Mouse (Mus musculus) cerebellum, adult 9-10 months (tissue): ENCODE results near the gene Tacc3.

ENCODE experiments used
- DNase-seq: peaks from one replicate; pipeline ENCODE4 v3.0.0; 2022

Gene Tacc3

DNA sequence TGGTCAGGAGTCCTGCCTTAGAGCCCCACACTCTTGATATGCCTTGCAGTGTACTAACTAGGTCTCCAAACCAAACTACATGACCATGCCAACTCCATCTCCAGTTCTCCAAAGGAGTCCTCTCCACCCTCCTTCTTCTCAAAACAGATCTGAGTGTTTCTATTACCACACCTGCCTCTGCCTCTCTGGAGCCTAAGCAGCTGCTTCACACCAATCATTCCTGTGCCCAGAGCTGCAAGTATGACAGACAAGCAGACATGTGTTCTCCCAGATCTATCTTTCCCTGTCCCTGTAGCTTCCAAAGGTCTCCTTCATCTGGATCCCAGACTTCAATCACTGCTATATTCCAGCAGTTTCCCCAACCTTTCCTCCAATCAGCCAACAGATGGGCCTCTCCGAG is 1.2 kb upstream of the Tacc3 start:
- no peak for DNase-seq

- no peak for DNase-seq
Observed at GRCm38 (mm10) chr5:33657251-33657786, 609 bp upstream of the Tacc3 start.

- DNase-seq = no peak
Observed at GRCm38 (mm10) chr5:33658664-33659050, 729 bp downstream of the Tacc3 start.

DNA sequence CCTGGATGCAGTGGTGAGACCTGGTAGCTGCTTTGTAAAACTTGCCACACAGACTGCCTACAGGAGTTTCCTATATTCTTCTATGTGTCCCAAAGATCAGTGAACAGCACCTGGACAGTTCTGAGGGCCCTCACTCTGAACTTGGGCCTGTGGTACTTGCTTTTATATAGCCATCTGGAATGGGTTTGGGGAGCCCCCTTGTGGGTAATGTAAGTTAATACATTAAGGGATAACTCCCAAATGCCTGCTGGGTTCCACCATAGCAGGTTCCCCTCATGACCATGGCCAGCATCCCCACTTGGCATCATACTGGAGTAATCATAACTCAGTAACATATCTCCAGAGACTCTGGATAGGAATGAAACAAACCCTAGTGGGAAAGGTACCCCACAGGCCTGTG is 10.3 kb downstream of the Tacc3 start:
- DNase-seq = no peak

GRCm38 (mm10) chr5:33671659-33672058 is 13.7 kb downstream of the Tacc3 start:
- no peak for DNase-seq

DNA sequence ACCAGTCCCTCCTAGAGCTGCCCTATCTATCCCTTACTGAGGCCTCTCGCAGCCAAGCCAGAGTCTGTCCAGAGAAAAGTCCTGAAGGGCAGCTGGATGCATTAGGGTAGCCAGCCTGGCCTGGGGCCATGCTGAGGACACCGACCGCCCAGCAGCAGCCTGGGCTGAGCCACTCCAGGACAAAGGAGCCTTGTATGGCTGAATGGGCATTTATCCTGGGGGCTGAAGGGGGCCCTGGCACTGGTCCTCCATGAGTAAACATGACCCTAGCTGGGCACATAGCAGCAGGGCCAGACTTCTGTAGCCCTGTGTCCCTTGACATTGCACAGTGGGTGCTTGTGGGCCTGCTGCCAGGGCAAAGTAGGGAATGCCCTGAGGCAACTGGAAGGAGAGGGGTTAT is 16.5 kb downstream of the Tacc3 start:
- DNase-seq = peak; percentile 27

GRCm38 (mm10) chr5:33675964-33676363 is 18.0 kb downstream of the Tacc3 start:
- DNase-seq = peak; percentile 36

DNA sequence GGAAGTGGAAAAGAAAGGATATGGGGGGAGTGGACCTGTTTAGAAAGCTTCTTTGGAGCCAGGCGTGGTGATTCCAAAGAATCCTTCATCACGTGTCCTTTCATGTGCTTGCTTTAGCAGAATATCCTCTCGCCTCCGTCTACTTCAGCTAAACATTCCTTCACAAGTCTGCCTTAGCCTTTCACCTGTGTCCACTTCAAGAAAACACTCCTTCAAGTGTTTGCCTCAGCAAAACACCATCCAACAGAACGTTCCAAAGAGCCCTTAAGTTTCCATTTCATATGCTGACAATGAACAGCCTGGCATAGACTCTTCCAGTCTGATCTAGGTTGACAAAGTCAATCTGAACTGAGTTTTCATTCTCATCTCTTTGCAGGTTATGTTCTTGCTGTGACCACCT is 20.3 kb downstream of the Tacc3 start:
- DNase-seq = no peak

GRCm38 (mm10) chr5:33681044-33681443 is 23.1 kb downstream of the Tacc3 start:
- DNase-seq = no peak

GRCm38 (mm10) chr5:33681611-33682388 is 23.9 kb downstream of the Tacc3 start:
- DNase-seq = no peak

GRCm38 (mm10) chr5:33682963-33683362 is 25.0 kb downstream of the Tacc3 start:
- DNase-seq = no peak

GRCm38 (mm10) chr5:33683897-33684652 is 26.1 kb downstream of the Tacc3 start:
- peak; percentile 18 for DNase-seq

DNA sequence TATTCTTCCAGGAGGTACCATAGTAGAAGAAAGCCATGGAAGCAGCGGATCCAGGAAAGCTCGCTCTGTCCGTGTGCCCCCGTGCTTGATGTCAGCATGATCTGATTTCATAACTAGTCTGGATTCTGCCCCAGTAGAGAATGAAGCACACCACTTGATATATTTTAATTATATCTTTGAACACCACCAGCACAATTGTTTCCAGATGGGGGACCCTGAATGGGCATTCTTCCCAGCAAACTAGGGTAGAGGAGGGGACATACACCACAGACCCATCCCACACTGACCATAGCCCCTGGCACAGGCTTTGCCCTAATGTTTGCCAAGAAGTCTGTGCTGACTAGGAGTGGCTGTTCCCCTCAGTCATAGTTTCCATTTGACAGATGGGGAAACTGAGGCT is 27.0 kb downstream of the Tacc3 start:
- DNase-seq = no peak

GRCm38 (mm10) chr5:33687142-33687541 is 29.2 kb downstream of the Tacc3 start:
- DNase-seq = no peak

GRCm38 (mm10) chr5:33688278-33689220 is 30.6 kb downstream of the Tacc3 start:
- DNase-seq = no peak

DNA sequence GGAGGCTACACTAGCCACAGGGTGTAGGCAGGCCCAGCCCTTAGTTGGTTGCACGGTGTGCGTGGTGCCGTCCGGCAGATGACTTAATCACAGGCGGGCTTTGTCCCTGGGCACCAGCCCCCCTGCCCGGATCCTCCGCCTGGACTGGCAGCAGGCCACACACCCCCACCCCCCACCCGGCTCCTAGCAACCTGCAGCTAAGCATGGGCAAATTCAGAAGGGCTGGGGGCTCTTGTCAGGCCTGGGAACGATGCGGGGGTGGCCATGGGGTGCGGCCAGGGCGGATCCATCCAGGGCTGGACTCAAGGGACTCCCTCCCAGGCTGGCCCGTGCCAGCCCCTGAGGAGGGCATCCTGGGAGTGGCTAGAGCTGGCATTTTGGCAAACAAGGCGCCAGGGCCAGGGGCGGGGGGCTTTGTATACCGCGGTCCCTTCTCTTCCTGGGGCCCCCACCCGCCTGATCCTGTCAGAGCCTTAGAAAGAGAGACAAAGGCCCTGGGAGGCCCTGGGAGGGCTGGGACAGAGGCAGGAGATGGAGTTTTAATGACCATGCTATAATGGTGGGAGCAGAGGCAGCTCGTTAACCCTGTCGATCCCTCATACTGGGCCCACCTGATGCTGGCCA is 31.4 kb downstream of the Tacc3 start:
- DNase-seq = no peak

DNA sequence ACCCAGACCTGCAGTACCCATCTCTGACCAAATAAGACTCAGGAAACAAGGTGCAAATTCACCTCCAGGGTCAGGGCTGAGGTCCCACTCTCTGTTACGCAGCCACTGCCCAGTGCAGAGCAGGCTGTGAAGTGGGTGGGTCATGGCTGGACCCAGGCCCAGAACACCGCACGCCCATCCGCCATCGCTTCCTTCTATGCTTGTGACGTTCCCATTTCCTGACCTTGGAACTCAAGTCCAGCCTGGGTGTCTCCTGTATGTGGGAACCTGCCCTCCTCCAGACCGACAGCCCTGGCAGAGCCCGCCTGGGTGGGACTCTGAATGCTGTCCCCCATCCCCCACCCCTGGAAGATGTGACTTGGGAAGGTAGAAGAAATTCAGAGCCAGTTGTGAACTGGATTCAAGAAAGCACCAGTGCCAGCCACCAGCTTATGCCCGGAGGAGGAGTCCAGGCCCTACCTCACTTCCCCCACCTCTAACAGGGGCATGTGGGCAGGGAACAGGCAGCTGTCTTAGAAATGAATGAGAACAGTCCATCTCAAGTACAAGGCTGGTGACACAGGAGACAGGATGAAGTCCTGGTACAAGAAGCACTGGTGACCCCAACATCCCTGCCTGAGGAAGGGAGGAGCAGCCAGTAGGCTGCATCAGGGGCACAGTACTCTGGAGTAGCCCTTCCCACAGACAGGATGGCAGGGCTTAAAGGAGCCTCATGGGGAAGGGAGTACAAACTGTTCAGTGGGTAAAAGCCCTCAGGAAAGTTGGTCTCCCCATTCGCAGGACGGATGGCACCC is 32.1 kb downstream of the Tacc3 start:
- no peak for DNase-seq

DNA sequence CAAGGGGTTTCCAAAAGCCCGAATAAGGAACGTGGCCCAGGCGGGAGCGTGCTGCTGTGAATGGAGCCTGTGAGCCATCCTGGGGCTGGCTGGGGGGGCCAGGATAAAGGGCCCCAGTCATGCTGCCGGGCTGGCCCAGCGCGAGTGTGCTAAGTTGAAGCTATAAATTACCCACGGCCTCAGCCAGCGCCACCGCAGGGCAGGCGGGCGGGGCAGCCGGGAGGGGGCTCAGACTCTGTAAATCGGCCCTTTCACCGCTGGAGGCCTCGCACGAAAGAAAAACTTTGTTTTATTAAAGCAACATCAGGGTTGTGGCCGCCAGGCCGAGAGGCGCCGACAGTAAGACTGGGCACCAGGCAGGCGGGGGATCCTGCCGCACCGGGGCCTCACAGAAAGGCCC is 34.5 kb downstream of the Tacc3 start:
- no peak for DNase-seq

DNA sequence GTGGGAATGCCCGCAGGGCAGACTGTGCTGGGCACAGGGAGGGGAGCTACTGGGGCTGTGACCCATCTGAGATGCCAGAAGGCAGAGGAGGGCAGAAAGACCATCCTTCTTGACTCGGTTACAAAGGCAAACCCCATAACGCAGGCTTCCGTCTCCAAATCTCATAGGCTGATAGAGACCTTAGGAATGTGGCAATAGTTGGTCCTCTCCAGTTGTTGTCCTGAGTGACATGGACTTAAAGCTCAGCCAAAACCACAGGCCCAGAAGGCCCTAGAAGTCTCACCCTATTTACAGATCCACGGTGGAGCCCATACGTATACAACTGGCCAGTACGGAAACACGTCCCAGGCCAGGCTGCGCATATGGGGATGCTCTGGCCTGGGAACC is 36.5 kb downstream of the Tacc3 start:
- DNase-seq = no peak

- DNase-seq = no peak
Observed at GRCm38 (mm10) chr5:33694848-33695717, 37.2 kb downstream of the Tacc3 start.

- no peak for DNase-seq
Observed at GRCm38 (mm10) chr5:33695718-33696121, 37.8 kb downstream of the Tacc3 start.
